Mouse (Mus musculus): Measurements from ENCODE around the gene Rnase11. TPM values are rescaled to one million over a fixed set of nuclear protein-coding genes. Genes with fewer than 3 reads are reported as not detected.

Gene Rnase11
- polyA plus RNA-seq, 1 experiment from 2014 or later: not detected

DNA sequence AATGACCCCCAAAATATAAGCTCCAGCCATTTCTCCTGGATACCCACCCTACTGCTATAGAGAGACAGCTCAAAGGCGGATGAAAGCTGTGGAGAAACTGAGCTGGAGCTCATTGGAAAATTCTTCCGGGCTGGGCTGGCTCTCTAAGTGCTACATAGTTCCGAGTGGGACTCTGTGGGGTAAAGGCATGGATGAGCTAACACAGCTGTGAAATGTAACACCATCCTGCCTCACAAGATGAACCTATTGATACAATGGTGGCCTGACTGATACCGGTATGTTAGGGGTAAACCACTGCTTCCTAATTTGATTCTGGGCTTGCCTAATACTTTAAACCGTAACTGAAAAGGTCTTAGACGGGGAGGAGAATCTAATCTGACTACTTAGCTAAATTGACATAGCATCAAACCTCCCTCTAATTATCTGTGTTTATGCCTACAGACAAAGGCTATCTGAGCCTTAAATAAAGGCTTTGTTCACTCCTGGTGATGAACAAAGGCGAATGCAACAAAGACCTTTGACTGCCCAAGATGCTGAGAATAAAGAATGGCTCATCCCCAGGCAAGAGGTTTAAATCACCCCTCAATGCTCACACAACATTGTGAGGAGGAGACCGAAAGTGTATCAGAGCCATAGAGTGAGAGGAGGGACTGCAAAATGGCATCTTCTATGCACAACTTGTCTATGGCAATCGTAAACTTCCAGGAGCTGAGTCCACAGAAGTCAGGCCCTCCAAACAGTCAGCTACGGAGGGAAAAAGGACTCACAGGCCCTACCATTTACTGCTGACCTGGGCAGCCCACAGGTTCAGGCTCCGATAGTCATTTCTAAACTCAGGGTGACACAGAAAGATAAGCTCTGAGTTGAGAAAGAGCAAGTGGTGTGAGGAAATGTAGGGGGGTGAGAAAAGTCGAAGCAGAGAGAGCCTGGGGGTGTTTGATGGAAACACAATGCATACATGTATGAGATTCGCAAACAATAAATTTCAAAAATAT is 4.6 kb upstream of the Rnase11 start:
- H3K4me1 ChIP-seq (ENCODE audit: control insufficient read depth, insufficient read depth, low read length): peaks cover 5% of the 10 kb centered on the region; the same call in 1 of the 2 replicates
- H3K27me3 ChIP-seq (ENCODE audit: control insufficient read depth, insufficient read depth, low read length): no peaks in the 10 kb centered on the region
- no peaks in the 10 kb centered on the region for H3K9me3 ChIP-seq (replicated peaks; ENCODE audit: control insufficient read depth, low read length)
- no peaks in the 10 kb centered on the region for H3K36me3 ChIP-seq (ENCODE audit: control insufficient read depth, insufficient read depth)
- H3K4me2 ChIP-seq (ENCODE audit: low read depth, low read length): no peak overlapping the region
- H3K9ac ChIP-seq (ENCODE audit: low read length): no peak overlapping the region
- no peak for ATAC-seq (replicated peaks; ENCODE audit: extremely low read depth, insufficient read depth, low FRiP score)
- H3K27ac ChIP-seq (ENCODE audit: low read length): no peak overlapping the region
- 69% methylated on average over 13 of the region's 13 CpGs for WGBS
- H3K4me3 ChIP-seq (ENCODE audit: low read length): no peak overlapping the region

DNA sequence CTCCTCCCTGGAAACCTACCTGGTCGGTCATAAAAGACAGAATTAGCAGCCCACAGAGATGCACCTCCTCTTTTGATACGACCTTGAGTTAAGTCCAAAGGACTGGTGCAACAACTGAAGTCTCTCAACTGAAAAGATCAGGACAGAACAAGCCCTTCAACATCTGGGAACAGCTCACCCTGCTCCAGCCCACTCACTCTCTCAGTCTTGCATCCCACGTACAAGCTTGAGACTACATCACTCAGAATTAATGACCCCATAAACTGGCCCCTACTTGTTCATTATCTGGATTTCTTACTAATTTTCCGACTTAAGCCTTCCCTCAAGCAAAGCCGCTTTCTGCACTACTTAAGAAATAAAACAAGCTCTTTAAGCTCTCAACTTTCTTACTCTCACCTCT is 3.2 kb upstream of the Rnase11 start:
- ATAC-seq (replicated peaks; ENCODE audit: extremely low read depth, insufficient read depth, low FRiP score): no peak
- H3K9ac ChIP-seq (ENCODE audit: low read length): no peak overlapping the region
- H3K36me3 ChIP-seq (ENCODE audit: control insufficient read depth, insufficient read depth): no peaks in the 10 kb centered on the region
- H3K9me3 ChIP-seq (replicated peaks; ENCODE audit: control insufficient read depth, low read length): no peaks in the 10 kb centered on the region
- no peaks in the 10 kb centered on the region for H3K27me3 ChIP-seq (ENCODE audit: control insufficient read depth, insufficient read depth, low read length)
- peaks cover 5% of the 10 kb centered on the region; the same call in 1 of the 2 replicates for H3K4me1 ChIP-seq (ENCODE audit: control insufficient read depth, insufficient read depth, low read length)
- no peak overlapping the region for H3K4me2 ChIP-seq (ENCODE audit: low read depth, low read length)
- H3K27ac ChIP-seq (ENCODE audit: low read length): no peak overlapping the region
- no peak overlapping the region for H3K4me3 ChIP-seq (ENCODE audit: low read length)
- 75% methylated on average over 5 of the region's 5 CpGs for WGBS

DNA sequence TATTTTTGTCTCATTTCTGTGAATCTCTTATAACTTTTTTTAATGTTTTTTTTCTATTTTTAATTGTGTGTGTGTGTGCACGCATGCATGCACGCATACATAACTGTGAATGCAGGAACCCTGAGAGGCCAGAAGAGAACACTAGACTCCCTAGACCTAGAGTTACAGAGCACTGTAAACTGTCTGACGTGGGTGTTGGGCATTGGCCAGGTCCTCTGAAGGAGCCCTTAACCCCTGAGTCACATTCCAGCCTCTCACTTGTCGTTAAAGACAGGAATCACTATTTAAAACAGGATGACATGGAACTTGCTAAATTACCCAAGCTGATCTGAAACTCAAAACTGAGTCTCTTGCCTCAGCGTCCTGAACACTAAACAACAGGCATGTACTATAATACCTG is 2.0 kb upstream of the Rnase11 start:
- no peak for ATAC-seq (replicated peaks; ENCODE audit: extremely low read depth, insufficient read depth, low FRiP score)
- Histone ChIP-seq H3K4me2 (ENCODE audit: low read depth, low read length) (no peak overlapping the region), H3K4me1 (ENCODE audit: control insufficient read depth, insufficient read depth, low read length) (0 out of 2 replicates have a peak, but pooled peaks cover 3% of the 10 kb centered on the region), H3K27ac (ENCODE audit: low read length) (no peak overlapping the region), H3K9ac (ENCODE audit: low read length) (no peak overlapping the region), H3K27me3 (ENCODE audit: control insufficient read depth, insufficient read depth, low read length) (no peaks in the 10 kb centered on the region), H3K9me3 (replicated peaks; ENCODE audit: control insufficient read depth, low read length) (no peaks in the 10 kb centered on the region), H3K4me3 (ENCODE audit: low read length) (no peak overlapping the region), H3K36me3 (ENCODE audit: control insufficient read depth, insufficient read depth) (no peaks in the 10 kb centered on the region)
- 48% methylated on average over 5 of the region's 5 CpGs for WGBS

DNA sequence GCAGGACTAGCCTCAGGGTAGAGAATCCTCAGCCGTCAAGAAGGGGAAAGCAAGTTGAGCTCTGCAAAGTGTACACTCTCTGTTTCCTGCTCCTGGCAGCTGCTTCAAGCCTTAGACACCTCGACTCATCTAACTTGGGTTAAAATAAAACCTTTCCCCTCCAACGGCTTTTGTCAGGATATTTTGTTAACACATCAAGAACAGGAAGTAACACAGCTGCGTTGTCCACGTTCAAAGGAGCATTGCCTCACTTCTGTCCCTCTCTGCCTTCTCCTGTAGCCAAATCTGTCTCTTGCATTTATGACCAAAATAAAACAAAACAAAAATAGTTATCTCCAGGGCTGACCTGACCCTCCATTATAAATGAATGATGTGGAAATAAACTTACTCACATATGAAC is 2.1 kb downstream of the Rnase11 start:
- H3K9ac ChIP-seq (ENCODE audit: low read length): no peak overlapping the region
- no peak overlapping the region for H3K4me2 ChIP-seq (ENCODE audit: low read depth, low read length)
- 31% methylated on average over 5 of the region's 5 CpGs for WGBS
- H3K36me3 ChIP-seq (ENCODE audit: control insufficient read depth, insufficient read depth): no peaks in the 10 kb centered on the region
- ATAC-seq (replicated peaks; ENCODE audit: extremely low read depth, insufficient read depth, low FRiP score): no peak
- H3K9me3 ChIP-seq (replicated peaks; ENCODE audit: control insufficient read depth, low read length): no peaks in the 10 kb centered on the region
- H3K4me3 ChIP-seq (ENCODE audit: low read length): no peak overlapping the region
- H3K27ac ChIP-seq (ENCODE audit: low read length): no peak overlapping the region
- 0 out of 2 replicates have a peak, but pooled peaks cover 3% of the 10 kb centered on the region for H3K4me1 ChIP-seq (ENCODE audit: control insufficient read depth, insufficient read depth, low read length)
- no peaks in the 10 kb centered on the region for H3K27me3 ChIP-seq (ENCODE audit: control insufficient read depth, insufficient read depth, low read length)

DNA sequence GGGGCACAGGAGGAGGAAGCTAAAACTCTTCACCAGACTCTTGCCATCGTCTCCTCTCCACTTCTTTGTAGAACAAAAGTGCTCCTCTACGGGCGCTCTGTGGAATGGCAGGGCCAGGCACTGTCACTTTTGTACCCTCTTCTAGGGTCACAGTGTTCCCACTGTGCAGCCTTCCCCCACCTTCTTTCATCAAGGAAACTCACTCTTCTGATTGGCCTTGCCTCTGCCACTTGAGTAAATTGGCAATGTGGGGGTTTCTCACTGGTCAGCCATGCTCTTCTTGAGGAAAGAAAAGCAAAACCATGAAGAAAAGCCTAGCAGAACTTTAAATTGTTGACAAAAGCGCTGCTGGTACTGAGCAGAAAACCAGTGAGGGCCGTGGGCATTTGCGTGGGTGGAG is 8.2 kb downstream of the Rnase11 start, which contains the start of gene Rnase9:
Gene Rnase9 (minus strand): TSS at position 101 of the 400 bp plus-strand sequence.
- 79% methylated on average over 6 of the region's 6 CpGs for WGBS
- Histone ChIP-seq H3K36me3 (ENCODE audit: control insufficient read depth, insufficient read depth) (no peaks in the 10 kb centered on the region), H3K4me1 (ENCODE audit: control insufficient read depth, insufficient read depth, low read length) (peaks cover 6% of the 10 kb centered on the region), H3K9me3 (replicated peaks; ENCODE audit: control insufficient read depth, low read length) (no peaks in the 10 kb centered on the region), H3K4me3 (ENCODE audit: low read length) (no peak within 1 kb of the TSS), H3K4me2 (ENCODE audit: low read depth, low read length) (no peak within 1 kb of the TSS), H3K27ac (ENCODE audit: low read length) (no peak within 1 kb of the TSS), H3K27me3 (ENCODE audit: control insufficient read depth, insufficient read depth, low read length) (no peaks in the 10 kb centered on the region), H3K9ac (ENCODE audit: low read length) (no peak within 1 kb of the TSS)
- no peak for ATAC-seq (replicated peaks; ENCODE audit: extremely low read depth, insufficient read depth, low FRiP score)

DNA sequence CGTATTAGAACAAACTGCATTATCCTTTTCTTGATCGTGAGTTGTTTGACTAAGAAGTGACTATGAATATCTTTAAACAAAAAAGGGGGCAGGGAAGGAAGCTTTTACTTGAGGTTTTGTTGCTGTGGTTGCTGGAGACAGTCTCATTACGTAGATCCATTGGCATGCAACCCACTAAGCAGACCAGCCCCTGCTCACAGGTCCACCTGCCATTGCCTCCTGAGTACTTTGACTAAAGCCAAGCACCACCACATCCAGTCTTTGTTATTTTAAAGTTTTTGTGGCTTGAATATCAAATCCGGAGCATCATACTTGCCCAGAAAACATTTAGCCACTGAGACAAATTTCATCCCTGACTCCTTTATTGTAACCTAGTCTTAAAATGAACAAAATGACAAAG is 13.7 kb downstream of the Rnase11 start:
- H3K27me3 ChIP-seq (ENCODE audit: control insufficient read depth, insufficient read depth, low read length): no peaks in the 10 kb centered on the region
- no peak overlapping the region for H3K9ac ChIP-seq (ENCODE audit: low read length)
- H3K9me3 ChIP-seq (replicated peaks; ENCODE audit: control insufficient read depth, low read length): no peaks in the 10 kb centered on the region
- no peak overlapping the region for H3K4me2 ChIP-seq (ENCODE audit: low read depth, low read length)
- no peak overlapping the region for H3K4me3 ChIP-seq (ENCODE audit: low read length)
- no peak for ATAC-seq (replicated peaks; ENCODE audit: extremely low read depth, insufficient read depth, low FRiP score)
- H3K27ac ChIP-seq (ENCODE audit: low read length): no peak overlapping the region
- no peaks in the 10 kb centered on the region for H3K36me3 ChIP-seq (ENCODE audit: control insufficient read depth, insufficient read depth)
- peaks cover 6% of the 10 kb centered on the region for H3K4me1 ChIP-seq (ENCODE audit: control insufficient read depth, insufficient read depth, low read length)
- WGBS: 75% methylated on average over 4 of the region's 4 CpGs

DNA sequence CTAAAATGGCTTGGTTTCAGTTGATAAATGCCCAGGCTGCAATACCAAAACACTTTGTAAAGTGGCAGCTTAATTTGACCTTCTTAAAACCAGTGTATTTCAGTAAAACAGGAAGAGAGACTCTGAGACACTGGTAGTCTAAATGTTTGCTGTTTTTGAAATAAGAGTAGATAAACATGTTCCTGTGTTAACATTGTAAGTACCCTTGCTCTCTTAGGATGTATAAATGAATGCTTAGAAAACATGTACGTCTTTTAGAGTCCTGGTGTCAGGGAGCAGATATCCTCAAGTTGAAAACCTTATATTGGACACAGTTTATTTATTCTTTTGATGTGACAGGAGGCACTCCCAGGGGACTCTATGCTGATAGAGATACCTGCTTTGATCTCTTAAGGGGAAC is 14.8 kb downstream of the Rnase11 start:
- Histone ChIP-seq H3K27ac (ENCODE audit: low read length) (no peak overlapping the region), H3K4me2 (ENCODE audit: low read depth, low read length) (no peak overlapping the region), H3K27me3 (ENCODE audit: control insufficient read depth, insufficient read depth, low read length) (no peaks in the 10 kb centered on the region), H3K36me3 (ENCODE audit: control insufficient read depth, insufficient read depth) (no peaks in the 10 kb centered on the region), H3K4me3 (ENCODE audit: low read length) (no peak overlapping the region), H3K4me1 (ENCODE audit: control insufficient read depth, insufficient read depth, low read length) (peaks cover 6% of the 10 kb centered on the region), H3K9ac (ENCODE audit: low read length) (no peak overlapping the region), H3K9me3 (replicated peaks; ENCODE audit: control insufficient read depth, low read length) (no peaks in the 10 kb centered on the region)
- 48% methylated on average over 1 of the region's 1 CpGs for WGBS
- ATAC-seq (replicated peaks; ENCODE audit: extremely low read depth, insufficient read depth, low FRiP score): no peak

DNA sequence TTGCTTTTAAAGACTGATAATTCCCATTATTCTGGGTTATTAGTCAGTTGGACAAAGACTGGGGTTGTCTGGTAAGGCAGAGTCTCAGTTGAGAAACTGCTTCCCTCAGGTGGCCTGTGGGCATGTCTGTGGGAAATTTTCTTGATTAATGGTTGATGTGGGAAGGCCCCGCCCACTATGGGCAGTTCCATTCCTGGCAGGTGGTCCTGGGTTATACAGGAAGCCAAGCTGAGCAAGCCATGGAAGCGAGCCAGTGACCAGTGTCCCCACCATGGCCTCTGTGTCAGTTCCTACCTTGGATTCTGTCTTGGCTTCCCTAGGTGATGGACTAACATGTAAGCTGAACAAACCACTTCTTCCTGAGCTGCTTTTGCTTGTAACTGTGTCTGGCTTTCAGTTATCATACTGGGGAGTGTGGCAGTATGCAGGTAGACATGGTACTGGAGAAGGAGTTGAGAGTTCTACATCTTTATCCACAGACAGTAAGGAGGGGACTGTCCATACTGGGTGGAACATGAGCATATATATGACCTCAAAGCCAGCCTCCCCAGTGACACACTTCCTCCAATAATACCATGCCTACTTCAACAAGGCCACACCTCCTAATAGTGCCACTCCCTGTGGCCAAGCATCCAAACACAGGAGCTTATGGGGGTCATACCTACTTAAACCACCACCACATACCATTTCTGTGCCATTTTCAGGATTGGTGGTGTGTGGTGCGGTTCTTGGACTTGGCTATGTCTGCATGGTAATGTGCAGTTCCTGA is 22.4 kb downstream of the Rnase11 start:
- no peak overlapping the region for H3K4me3 ChIP-seq (ENCODE audit: low read length)
- no peak for ATAC-seq (replicated peaks; ENCODE audit: extremely low read depth, insufficient read depth, low FRiP score)
- no peak overlapping the region for H3K27ac ChIP-seq (ENCODE audit: low read length)
- no peaks in the 10 kb centered on the region for H3K27me3 ChIP-seq (ENCODE audit: control insufficient read depth, insufficient read depth, low read length)
- no peaks in the 10 kb centered on the region for H3K4me1 ChIP-seq (ENCODE audit: control insufficient read depth, insufficient read depth, low read length)
- H3K36me3 ChIP-seq (ENCODE audit: control insufficient read depth, insufficient read depth): no peaks in the 10 kb centered on the region
- H3K9me3 ChIP-seq (replicated peaks; ENCODE audit: control insufficient read depth, low read length): no peaks in the 10 kb centered on the region
- no peak overlapping the region for H3K4me2 ChIP-seq (ENCODE audit: low read depth, low read length)
- 65% methylated on average over 3 of the region's 3 CpGs for WGBS
- no peak overlapping the region for H3K9ac ChIP-seq (ENCODE audit: low read length)

All from heart, embryonic 16.5 days (tissue).